Mouse (Mus musculus): ENCODE results near the gene Satl1.

DNA sequence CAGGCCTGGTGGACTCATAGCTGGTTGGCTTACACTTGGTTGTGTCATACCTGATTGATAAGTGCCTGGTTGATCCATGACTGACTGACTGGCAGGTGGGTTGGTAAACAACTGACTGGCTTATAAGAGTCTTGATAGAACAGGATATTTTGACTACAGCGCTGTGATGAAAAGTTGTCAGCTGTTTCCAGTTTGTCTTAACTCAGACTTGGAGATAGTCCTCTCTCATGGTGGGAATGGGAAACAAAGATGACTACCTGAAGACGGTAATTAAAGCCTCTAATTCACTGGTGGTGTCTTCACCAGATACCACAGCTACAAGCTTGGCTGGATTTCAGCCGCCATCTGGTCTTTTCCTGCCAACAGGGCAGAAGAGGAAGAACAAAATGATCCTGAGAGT, at the start of gene Satl1:
- TF ChIP-seq CTCF (IDR thresholded peaks at IDR 0.05; ENCODE audit: low read depth) (no peak), EP300 (optimal IDR thresholded peaks at IDR 0.05) (no peak)

Measured in stomach, postnatal 0 days (tissue).